Mouse (Mus musculus) small intestine, adult 2 months (tissue): ENCODE measurements at regions not wholly inside any gene's neighbourhood (a gene's known extent, or its start where the extent isn't known, plus 50 kb on each side); places are given as distances from the start of the nearest gene placed in this dataset.

Experiments used
- H3K27ac ChIP-seq: fragments of 200-500 bp; 2 replicates; pipeline ENCODE4 v1.5.1; 2012; ENCODE audit warnings: low read depth, low read length, control low read depth, inconsistent platforms; ENCODE audit not compliant: insufficient read depth
- H3K27me3 ChIP-seq: fragments of 200-500 bp; 2 replicates; pipeline ENCODE4 v1.6.1; 2012; ENCODE audit warnings: mild to moderate bottlenecking, moderate library complexity, low read length, inconsistent platforms; ENCODE audit not compliant: control insufficient read depth, insufficient read depth
- H3K36me3 ChIP-seq: fragments of 200-500 bp; 2 replicates; pipeline ENCODE4 v1.6.1; 2012; ENCODE audit warnings: mild to moderate bottlenecking, low read length, control low read depth, inconsistent platforms; ENCODE audit not compliant: control insufficient read depth, insufficient read depth
- H3K4me1 ChIP-seq: fragments of 200-500 bp; 2 replicates; pipeline ENCODE4 v1.6.1; 2012; ENCODE audit warnings: low read length, inconsistent platforms, mixed read lengths; ENCODE audit not compliant: control insufficient read depth, insufficient read depth, insufficient read length
- H3K4me3 ChIP-seq: fragments of 200-500 bp; 2 replicates; pipeline ENCODE4 v1.5.1; 2012; ENCODE audit warnings: low read depth, mild to moderate bottlenecking, control low read depth, inconsistent platforms, low read length, moderate library complexity
- CTCF ChIP-seq: fragments of 200-500 bp; IDR thresholded peaks from 2 replicates; pipeline ENCODE4 v1.5.1; 2012; ENCODE audit warnings: low read depth, mild to moderate bottlenecking, control low read depth, inconsistent platforms, low read length, moderate library complexity, mixed read lengths; ENCODE audit not compliant: insufficient replicate concordance, insufficient read length; ENCODE audit errors: extremely low read depth
- POLR2A ChIP-seq: fragments of 200-500 bp; IDR thresholded peaks from 2 replicates; pipeline ENCODE4 v1.6.1; 2012; ENCODE audit warnings: low read depth, mild to moderate bottlenecking, control low read depth, inconsistent platforms, low read length, moderate library complexity
- WGBS: fragments of 180-500 bp; shearing (Covaris S2); methylation state at CpG from one replicate; pipeline ENCODE4 v1.1.7; 2018; 5-methylcytosine and 5-hydroxymethylcytosine counted together

DNA sequence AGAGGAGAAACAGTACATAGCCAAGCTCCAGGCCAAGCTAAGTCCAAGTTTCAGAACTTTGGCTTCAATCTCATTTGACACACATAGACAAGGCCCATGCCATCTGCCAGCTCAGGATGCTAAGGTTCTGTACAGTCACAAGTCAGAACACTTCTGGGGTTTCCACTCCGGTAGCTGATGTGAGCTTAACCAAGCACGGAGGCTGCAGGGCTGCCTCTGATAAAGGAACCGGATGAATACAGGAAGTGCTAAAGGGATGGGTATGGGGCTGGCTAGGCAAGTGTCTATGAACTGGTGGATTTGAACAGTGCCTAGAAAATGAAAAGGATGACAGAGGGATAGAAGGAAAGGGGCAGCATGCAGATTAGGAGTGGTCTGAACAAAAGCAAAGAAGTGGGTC lies 75.4 kb upstream of the Vldlr start:
- WGBS: 71% methylated on average over 3 of the region's 3 CpGs
- H3K4me1 ChIP-seq: no peaks in the 10 kb centered on the region
- no peak for TF ChIP-seq CTCF
- no peak for TF ChIP-seq POLR2A
- H3K4me3 ChIP-seq: no peak overlapping the region
- H3K27ac ChIP-seq: no peak overlapping the region
- H3K36me3 ChIP-seq: no peaks in the 10 kb centered on the region
- H3K27me3 ChIP-seq: no peaks in the 10 kb centered on the region

GRCm38 (mm10) chr19:27142181-27142580 lies 74.1 kb upstream of the Vldlr start:
- H3K27me3 ChIP-seq: no peaks in the 10 kb centered on the region
- no peak overlapping the region for H3K27ac ChIP-seq
- no peak for TF ChIP-seq CTCF
- TF ChIP-seq POLR2A: no peak
- H3K36me3 ChIP-seq: no peaks in the 10 kb centered on the region
- WGBS: 85% methylated on average over 4 of the region's 4 CpGs
- no peak overlapping the region for H3K4me3 ChIP-seq
- H3K4me1 ChIP-seq: no peaks in the 10 kb centered on the region

GRCm38 (mm10) chr19:27147404-27147803 lies 68.9 kb upstream of the Vldlr start:
- Histone ChIP-seq H3K4me3 (no peak overlapping the region), H3K36me3 (no peaks in the 10 kb centered on the region), H3K4me1 (no peaks in the 10 kb centered on the region), H3K27me3 (no peaks in the 10 kb centered on the region), H3K27ac (no peak overlapping the region)
- no peak for TF ChIP-seq CTCF
- TF ChIP-seq POLR2A: no peak
- WGBS: 81% methylated on average over 12 of the region's 12 CpGs

- H3K4me3 ChIP-seq: no peak overlapping the region
- no peaks in the 10 kb centered on the region for H3K27me3 ChIP-seq
- TF ChIP-seq CTCF: no peak
- TF ChIP-seq POLR2A: no peak
- 25% methylated on average over 5 of the region's 5 CpGs for WGBS
- no peak overlapping the region for H3K27ac ChIP-seq
- no peaks in the 10 kb centered on the region for H3K36me3 ChIP-seq
- H3K4me1 ChIP-seq: no peaks in the 10 kb centered on the region
Observed at GRCm38 (mm10) chr19:27148330-27148729, 68.0 kb upstream of the Vldlr start.

- H3K4me1 ChIP-seq: no peaks in the 10 kb centered on the region
- 14% methylated on average over 4 of the region's 4 CpGs for WGBS
- H3K36me3 ChIP-seq: no peaks in the 10 kb centered on the region
- H3K4me3 ChIP-seq: no peak overlapping the region
- no peak overlapping the region for H3K27ac ChIP-seq
- H3K27me3 ChIP-seq: no peaks in the 10 kb centered on the region
- TF ChIP-seq POLR2A: no peak
- no peak for TF ChIP-seq CTCF
Observed at GRCm38 (mm10) chr19:27149567-27149966, 66.7 kb upstream of the Vldlr start.

DNA sequence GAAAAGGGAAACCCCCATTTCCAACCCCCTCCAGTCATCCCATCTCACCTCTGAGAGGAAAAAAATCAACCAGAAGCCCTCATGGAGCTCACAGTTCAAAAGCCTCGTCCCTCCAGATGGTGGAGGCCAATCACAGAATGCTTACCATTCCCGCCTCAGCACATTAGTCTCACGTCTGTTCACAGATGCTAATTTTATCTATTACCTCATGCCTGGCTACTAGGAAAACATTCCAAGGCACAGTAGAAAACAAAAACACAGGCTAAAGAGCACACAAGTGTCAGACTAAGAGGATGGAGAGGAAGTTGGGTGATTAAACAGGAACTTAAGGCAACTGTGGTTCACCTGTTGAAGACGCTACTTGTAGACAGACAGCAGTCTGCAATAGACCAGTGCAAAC lies 54.4 kb upstream of the Vldlr start:
- Histone ChIP-seq H3K27ac (no peak overlapping the region), H3K4me1 (no peaks in the 10 kb centered on the region), H3K36me3 (no peaks in the 10 kb centered on the region), H3K27me3 (no peaks in the 10 kb centered on the region), H3K4me3 (no peak overlapping the region)
- 60% methylated on average over 4 of the region's 4 CpGs for WGBS
- TF ChIP-seq CTCF: no peak
- no peak for TF ChIP-seq POLR2A
